Mouse (Mus musculus): ENCODE results near the gene Psmd13.

- no peak for TF ChIP-seq CTCF (IDR thresholded peaks at IDR 0.05; ENCODE audit: control insufficient read depth, insufficient read depth, insufficient replicate concordance, low read depth, low read length)
- no peak for TF ChIP-seq POLR2A (IDR thresholded peaks at IDR 0.05; ENCODE audit: control insufficient read depth, low read depth, low read length)
Observed at GRCm38 (mm10) chr7:140919911-140920310, 38.1 kb downstream of the Psmd13 start.

All from testis, adult 2 months (tissue).